Mouse (Mus musculus) lung, postnatal 14 days (tissue): ENCODE measurements around the gene Zfp276.

Source experiments
- DNase-seq: peaks from one replicate; pipeline ENCODE4 v3.0.0; 2021

Zfp276 gene

DNA sequence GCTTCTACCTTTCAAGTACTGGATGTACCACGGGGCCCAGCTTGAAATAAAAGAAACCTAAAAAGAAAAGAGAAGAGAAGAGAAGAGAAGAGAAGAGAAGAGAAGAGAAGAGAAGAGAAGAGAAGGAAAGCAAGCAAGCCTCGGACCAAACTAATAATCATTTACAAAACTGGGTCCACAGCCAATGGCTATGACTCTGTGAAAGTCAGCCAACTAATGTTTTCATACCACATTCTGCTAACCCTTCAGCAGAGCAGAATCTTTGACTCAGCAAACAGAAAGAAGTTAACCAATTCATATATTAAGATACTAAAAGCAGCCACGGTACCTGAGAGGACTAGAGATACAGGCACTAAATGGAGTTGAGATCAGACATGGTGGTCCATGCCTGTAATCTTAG, 38.3 kb downstream of the Zfp276 start:
- DNase-seq: no peak

DNA sequence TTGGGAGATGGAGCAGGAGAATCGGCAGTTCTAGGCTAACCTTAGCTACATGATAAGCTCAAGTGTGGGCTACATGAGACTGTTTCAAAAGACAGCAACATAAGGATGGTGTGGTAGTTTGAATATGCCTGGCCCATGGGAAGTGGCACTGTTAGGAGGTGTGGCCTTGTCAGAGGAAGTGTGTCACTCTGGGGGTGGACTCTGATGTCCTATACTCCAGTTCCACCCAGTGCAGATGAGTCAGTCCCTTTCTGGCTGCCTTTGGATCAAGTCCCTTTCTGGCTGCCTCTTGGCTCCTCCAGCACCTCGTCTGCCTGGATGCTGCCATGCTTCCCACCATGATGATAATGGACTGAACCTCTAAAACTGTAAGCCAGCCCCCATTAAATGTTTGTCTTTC, 38.8 kb downstream of the Zfp276 start:
- DNase-seq: no peak

- no peak for DNase-seq
These were observed 44.3 kb downstream of the Zfp276 start for GRCm38 (mm10) chr8:123298301-123298700.

DNA sequence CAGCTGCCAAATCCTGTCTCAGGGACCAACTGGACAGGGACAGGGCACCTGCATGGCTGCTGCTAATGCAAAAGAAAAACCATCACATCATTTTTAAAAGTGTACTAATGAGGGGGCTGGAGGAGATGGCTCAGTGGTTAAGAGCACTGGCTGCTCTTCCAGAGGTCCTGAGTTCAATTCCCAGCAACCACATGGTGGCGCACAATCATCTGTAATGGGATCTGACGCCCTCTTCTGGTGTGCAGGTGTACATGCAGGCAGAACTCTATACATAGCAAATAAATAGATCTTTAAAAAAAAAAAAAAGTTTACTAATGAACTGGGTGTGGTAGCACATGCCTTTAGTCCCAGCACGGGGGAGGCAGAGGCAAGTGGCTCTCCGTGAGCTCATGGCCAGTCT, 54.7 kb downstream of the Zfp276 start:
- no peak for DNase-seq

GRCm38 (mm10) chr8:123317781-123318466, 63.9 kb downstream of the Zfp276 start:
- no peak for DNase-seq

DNA sequence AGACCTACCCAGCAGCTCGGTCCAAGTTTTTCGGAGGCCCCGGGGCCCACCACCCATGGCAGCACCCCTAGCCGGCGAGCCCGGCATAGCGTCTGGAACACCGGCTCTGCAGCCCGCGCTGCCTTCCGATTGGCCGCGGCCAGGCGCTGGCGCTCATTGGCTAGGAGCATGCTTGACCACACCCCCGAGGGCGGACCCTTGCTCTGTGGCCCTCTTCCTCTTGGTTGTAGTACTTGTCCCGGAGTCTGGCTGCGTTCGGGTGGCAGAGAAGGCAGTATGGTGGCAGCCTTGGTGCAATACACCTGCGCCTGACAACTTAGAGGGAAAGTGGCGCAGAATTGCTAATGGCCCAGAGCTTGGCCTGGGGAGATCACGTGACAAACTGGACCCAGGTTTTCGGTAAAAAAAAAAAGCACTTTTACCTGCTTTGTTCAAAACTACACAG, 64.5 kb downstream of the Zfp276 start, which contains the start of gene Fanca:
Gene Fanca (minus strand): TSS at position 110 of the 445 bp plus-strand sequence.
- DNase-seq: peak; percentile 93
